14 mouse cellular contexts compared by ENCODE assay signal in genomic region chr5:64438446-64439134, GRCm38 (mm10).
DNase-seq lines count a peak whose midpoint lies in the region; ATAC-seq and TF ChIP-seq lines count a peak whose summit lies in the region.
"Had no signal": no experiment of that assay in that cellular context is flagged by ENCODE, and none has a peak within 500 bp of the region (broad histone marks: within the 10 kb centered on the region; RNA-seq: fewer than 3 reads in every experiment).

No protein-coding gene starts in this region.

- no peak for DNase-seq in liver, embryonic 11.5 days (ENCODE audit: low spot score)
- DNase-seq in heart, postnatal 14 days, result no peak
- DNase-seq in kidney, adult 18-20 months, result no peak
- DNase-seq: cerebellum, adult 11-12 months; embryo, embryonic 11 days had no signal

- no peak overlapping the region for H3K9ac ChIP-seq in liver, embryonic 12.5 days
- H3K9ac ChIP-seq in liver, embryonic 11.5 days (ENCODE audit: low read depth, low read length), result no peak overlapping the region
- H3K9ac ChIP-seq in liver, embryonic 15.5 days, result 0 out of 2 replicates have a peak overlapping the region, but pooled peaks have one; percentile 26
- H3K9ac ChIP-seq in intestine, postnatal 0 days (ENCODE audit: low read depth, low read length), result no peak overlapping the region
- H3K9ac ChIP-seq: heart, embryonic 15.5 days; lung, embryonic 14.5 days had no signal

- no peak for TF ChIP-seq POLR2A in embryonic fibroblast, embryonic 13.5 days (IDR thresholded peaks at IDR 0.05; ENCODE audit: low read depth, low read length)

- peak overlapping the region; percentile 20; the same call in 1 of the 2 replicates for H3K4me2 ChIP-seq in liver, embryonic 12.5 days
- H3K4me2 ChIP-seq in liver, embryonic 11.5 days, result no peak overlapping the region
- peak overlapping the region; percentile 42 for H3K4me2 ChIP-seq in liver, embryonic 15.5 days
- H3K4me2 ChIP-seq in intestine, postnatal 0 days (replicated peaks; ENCODE audit: low read depth), result no peak overlapping the region
- H3K4me2 ChIP-seq: heart, embryonic 15.5 days; lung, embryonic 14.5 days had no signal

- WGBS in liver, embryonic 12.5 days (ENCODE audit: insufficient replicate concordance), result 66% methylated on average over 13 of the region's 13 CpGs
- 76% methylated on average over 13 of the region's 13 CpGs for WGBS in liver, embryonic 11.5 days
- 56% methylated on average over 13 of the region's 13 CpGs for whole genome bisulfite sequencing in liver, embryonic 15.5 days (ENCODE audit: insufficient replicate concordance)
- WGBS in intestine, postnatal 0 days, result 62% methylated on average over 13 of the region's 13 CpGs

- intact Hi-C loops in heart, postnatal 14 days (cut with DNase I), result no loop called here

- no peak for ATAC-seq in liver, embryonic 12.5 days
- no peak for ATAC-seq in liver, embryonic 11.5 days (replicated peaks; ENCODE audit: low FRiP score)
- ATAC-seq in CD4-positive, CD25-positive, alpha-beta regulatory T cell, adult 4 months, result peak; percentile 45
- ATAC-seq in liver, embryonic 15.5 days (ENCODE audit: insufficient read depth), result no peak
- no peak for ATAC-seq in intestine, postnatal 0 days
- ATAC-seq: hindbrain, postnatal 0 days had no signal

- TF ChIP-seq CTCF in embryonic fibroblast, embryonic 13.5 days (IDR thresholded peaks at IDR 0.05; ENCODE audit: borderline replicate concordance, insufficient read depth, low read length), result no peak
- TF ChIP-seq CTCF in intestine, postnatal 0 days (IDR thresholded peaks at IDR 0.05; ENCODE audit: low read depth), result no peak

- peak overlapping the region; percentile 42; the same call in 1 of the 2 replicates for H3K27ac ChIP-seq in liver, embryonic 12.5 days
- no peak overlapping the region for H3K27ac ChIP-seq in liver, embryonic 11.5 days (ENCODE audit: low read depth, low read length)
- H3K27ac ChIP-seq in embryonic fibroblast, embryonic 13.5 days (ENCODE audit: insufficient read depth, low read length), result peak overlapping the region; percentile 43
- peak overlapping the region; percentile 33; the same call in 1 of the 2 replicates for H3K27ac ChIP-seq in liver, embryonic 15.5 days (replicated peaks)
- H3K27ac ChIP-seq in intestine, postnatal 0 days (ENCODE audit: low read depth, low read length), result no peak overlapping the region
- H3K27ac ChIP-seq: heart, embryonic 15.5 days; hindbrain, postnatal 0 days; kidney, postnatal 0 days had no signal

- H3K4me3 ChIP-seq in liver, embryonic 12.5 days, result no peak overlapping the region
- H3K4me3 ChIP-seq in liver, embryonic 11.5 days (ENCODE audit: low read depth, low read length), result no peak overlapping the region
- H3K4me3 ChIP-seq in embryonic fibroblast, embryonic 13.5 days (ENCODE audit: insufficient read depth, low read length), result no peak overlapping the region
- H3K4me3 ChIP-seq in liver, embryonic 15.5 days (replicated peaks), result no peak overlapping the region
- no peak overlapping the region for H3K4me3 ChIP-seq in intestine, postnatal 0 days (ENCODE audit: low read depth, low read length)
- H3K4me3 ChIP-seq: heart, embryonic 15.5 days had no signal

- no peaks in the 10 kb centered on the region for H3K9me3 ChIP-seq in liver, embryonic 12.5 days (replicated peaks)
- no peaks in the 10 kb centered on the region for H3K9me3 ChIP-seq in liver, embryonic 11.5 days (ENCODE audit: control insufficient read depth, low read length)
- no peaks in the 10 kb centered on the region for H3K9me3 ChIP-seq in liver, embryonic 15.5 days (replicated peaks)
- H3K9me3 ChIP-seq in intestine, postnatal 0 days (ENCODE audit: control insufficient read depth), result no peaks in the 10 kb centered on the region
- H3K9me3 ChIP-seq: heart, embryonic 15.5 days had no signal

- no peaks in the 10 kb centered on the region for H3K36me3 ChIP-seq in liver, embryonic 12.5 days
- no peaks in the 10 kb centered on the region for H3K36me3 ChIP-seq in liver, embryonic 11.5 days (ENCODE audit: control insufficient read depth, insufficient read depth, low read length)
- no peaks in the 10 kb centered on the region for H3K36me3 ChIP-seq in liver, embryonic 15.5 days (replicated peaks)
- no peaks in the 10 kb centered on the region for H3K36me3 ChIP-seq in intestine, postnatal 0 days (ENCODE audit: control insufficient read depth, insufficient read depth)
- H3K36me3 ChIP-seq: heart, embryonic 15.5 days had no signal

- H3K4me1 ChIP-seq in liver, embryonic 12.5 days, result peaks cover 57% of the 10 kb centered on the region
- H3K4me1 ChIP-seq in liver, embryonic 11.5 days (replicated peaks; ENCODE audit: control insufficient read depth, insufficient read depth, low read length), result peaks cover 14% of the 10 kb centered on the region; the same call in 1 of the 2 replicates
- H3K4me1 ChIP-seq in embryonic fibroblast, embryonic 13.5 days (ENCODE audit: control insufficient read depth, insufficient read depth, low read length), result no peaks in the 10 kb centered on the region
- peaks cover 57% of the 10 kb centered on the region for H3K4me1 ChIP-seq in liver, embryonic 15.5 days (replicated peaks)
- H3K4me1 ChIP-seq in intestine, postnatal 0 days (replicated peaks; ENCODE audit: control insufficient read depth, insufficient read depth, low read length), result no peaks in the 10 kb centered on the region
- H3K4me1 ChIP-seq: heart, embryonic 15.5 days had no signal

- H3K27me3 ChIP-seq in liver, embryonic 12.5 days (replicated peaks), result 0 out of 2 replicates have a peak, but pooled peaks cover 11% of the 10 kb centered on the region
- H3K27me3 ChIP-seq in liver, embryonic 11.5 days (replicated peaks; ENCODE audit: control insufficient read depth, insufficient read depth, low read length), result no peaks in the 10 kb centered on the region
- H3K27me3 ChIP-seq in liver, embryonic 15.5 days, result no peaks in the 10 kb centered on the region
- H3K27me3 ChIP-seq in intestine, postnatal 0 days (replicated peaks; ENCODE audit: control insufficient read depth, insufficient read depth, low read length), result no peaks in the 10 kb centered on the region
- H3K27me3 ChIP-seq: heart, embryonic 15.5 days had no signal

Comparison
In these comparisons a context has a peak if more than half of its experiments do, and no peak if none do; other contexts are left out.
1. H3K27ac ChIP-seq: peak in liver, embryonic 12.5 days (single experiment), embryonic fibroblast, embryonic 13.5 days (single experiment) and liver, embryonic 15.5 days (single experiment); none in liver, embryonic 11.5 days (single experiment) and intestine, postnatal 0 days (single experiment).
2. H3K4me2 ChIP-seq: peak in liver, embryonic 12.5 days (single experiment) and liver, embryonic 15.5 days (single experiment); none in liver, embryonic 11.5 days (single experiment) and intestine, postnatal 0 days (single experiment).